Mouse (Mus musculus) myocyte (in vitro differentiated cells): ENCODE measurements around the gene Rragc. TPM values are rescaled to one million over a fixed set of nuclear protein-coding genes. Genes with fewer than 3 reads are reported as not detected.

ENCODE experiments used
- H3K27me3 ChIP-seq: one replicate; pipeline ENCODE4 v1.6.1; 2011; ENCODE audit not compliant: control insufficient read depth, insufficient read depth, insufficient read length
- H3K36me3 ChIP-seq: one replicate; pipeline ENCODE4 v1.6.1; 2011; ENCODE audit not compliant: control insufficient read depth, insufficient read depth
- H3K4me2 ChIP-seq: one replicate; pipeline ENCODE4 v1.6.1; 2011; ENCODE audit warnings: low read depth, control low read depth
- H3K4me3 ChIP-seq: one replicate; pipeline ENCODE4 v1.5.1; 2011; ENCODE audit warnings: mild to moderate bottlenecking, control low read depth, moderate library complexity
- H3K79me2 ChIP-seq: one replicate; pipeline ENCODE4 v1.6.1; 2011; ENCODE audit not compliant: control insufficient read depth, insufficient read depth
- H3ac ChIP-seq: one replicate; pipeline ENCODE4 v1.6.1; 2011; ENCODE audit not compliant: control insufficient read depth, insufficient read length
- CEBPB ChIP-seq: IDR thresholded peaks from 2 replicates; pipeline ENCODE4 v1.6.1; 2011; ENCODE audit warnings: mild to moderate bottlenecking, moderate library complexity; ENCODE audit not compliant: poor library complexity, insufficient read depth, severe bottlenecking
- E2F4 ChIP-seq: IDR thresholded peaks from one replicate; pipeline ENCODE4 v1.6.1; 2011; ENCODE audit warnings: mild to moderate bottlenecking, control low read depth, moderate library complexity; ENCODE audit not compliant: insufficient read depth
- MAX ChIP-seq: IDR thresholded peaks from one replicate; pipeline ENCODE4 v1.6.1; 2011; ENCODE audit warnings: low read depth, mild to moderate bottlenecking, control low read depth
- MYOD1 ChIP-seq, 3 experiments: IDR thresholded peaks; one replicate each; pipeline ENCODE4 v1.6.1; 2011; ENCODE audit warnings: control low read depth in 2 of 3, low read depth in 2 of 3, mild to moderate bottlenecking in 2 of 3, moderate library complexity in 1 of 3; ENCODE audit not compliant: insufficient read length in 2 of 3, control insufficient read depth in 1 of 3
- MYOG ChIP-seq, 3 experiments: IDR thresholded peaks; one replicate each; pipeline ENCODE4 v1.6.1; 2011; ENCODE audit warnings: control low read depth in 2 of 3, low read depth in 2 of 3, mild to moderate bottlenecking in 2 of 3; ENCODE audit not compliant: insufficient read length in 2 of 3, control insufficient read depth in 1 of 3, insufficient read depth in 1 of 3
- POLR2A ChIP-seq: IDR thresholded peaks from one replicate; pipeline ENCODE4 v1.6.1; 2011; ENCODE audit warnings: low read depth, mild to moderate bottlenecking, control low read depth, moderate library complexity; ENCODE audit not compliant: insufficient read length
- POLR2AphosphoS2 ChIP-seq: IDR thresholded peaks from one replicate; pipeline ENCODE4 v1.6.1; 2011; ENCODE audit warnings: low read depth, control low read depth; ENCODE audit not compliant: insufficient read length
- REST ChIP-seq: IDR thresholded peaks from one replicate; pipeline ENCODE4 v1.6.1; 2011; ENCODE audit warnings: mild to moderate bottlenecking, control low read depth, moderate library complexity; ENCODE audit not compliant: insufficient read depth, insufficient read length
- SRF ChIP-seq: IDR thresholded peaks from one replicate; pipeline ENCODE4 v1.6.1; 2011; ENCODE audit warnings: low read depth; ENCODE audit not compliant: control insufficient read depth, insufficient read length
- TCF12 ChIP-seq: IDR thresholded peaks from one replicate; pipeline ENCODE4 v1.6.1; 2011; ENCODE audit warnings: mild to moderate bottlenecking, control low read depth; ENCODE audit not compliant: poor library complexity, insufficient read depth, severe bottlenecking
- TCF3 ChIP-seq: IDR thresholded peaks from one replicate; pipeline ENCODE4 v1.6.1; 2011; ENCODE audit warnings: low read depth, control low read depth; ENCODE audit not compliant: insufficient read length
- USF1 ChIP-seq: IDR thresholded peaks from one replicate; pipeline ENCODE4 v1.6.1; 2011; ENCODE audit warnings: low read depth, mild to moderate bottlenecking, control low read depth, moderate library complexity
- polyA plus RNA-seq: library from polyadenylated mRNA; unstranded; fragments of >200 nt; fragmentation: generic; extraction: Trizol; gene quantifications from one replicate; pipeline ENCODE4 v1.2.1, GENCODE M21; 2012; ENCODE audit warnings: missing spikeins

The Rragc gene
- polyA plus RNA-seq, 1 experiment, result 46.1 TPM

DNA sequence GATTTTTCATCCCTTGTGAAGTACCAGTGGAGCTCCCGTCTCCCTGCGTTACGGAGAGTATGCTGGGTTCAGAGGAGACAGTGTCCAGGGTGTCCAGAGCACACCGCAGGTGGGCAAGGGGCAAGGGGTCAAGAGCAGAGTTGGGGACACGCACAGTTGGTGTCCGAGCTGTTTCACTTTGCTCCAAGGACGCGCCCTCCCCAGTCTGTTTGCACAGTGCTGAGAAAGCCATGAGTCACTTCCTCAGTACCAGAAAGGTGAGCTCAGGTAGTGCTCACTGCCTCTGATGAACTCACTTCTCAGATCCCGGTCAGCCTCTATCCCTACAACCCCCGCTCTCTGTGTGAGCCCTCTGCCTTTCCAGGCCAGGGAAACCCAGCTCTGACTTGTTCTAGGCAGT lies 32.4 kb downstream of the Rragc start:
- no peaks in the 10 kb centered on the region for H3K36me3 ChIP-seq
- H3K4me2 ChIP-seq, result no peak overlapping the region
- H3K79me2 ChIP-seq, result no peaks in the 10 kb centered on the region
- peaks cover 34% of the 10 kb centered on the region for H3K27me3 ChIP-seq
- H3ac ChIP-seq, result no peak overlapping the region
- H3K4me3 ChIP-seq, result no peak overlapping the region
- TF ChIP-seq POLR2A, result no peak
- no peak for TF ChIP-seq SRF
- no peak for TF ChIP-seq TCF3
- no peak for TF ChIP-seq USF1
- no peak for TF ChIP-seq E2F4
- TF ChIP-seq CEBPB, result no peak

GRCm38 (mm10) chr4:123952059-123952458 lies 34.8 kb downstream of the Rragc start:
- peak overlapping the region; percentile 50 for H3K4me2 ChIP-seq
- H3K79me2 ChIP-seq, result no peaks in the 10 kb centered on the region
- H3K4me3 ChIP-seq, result no peak overlapping the region
- H3ac ChIP-seq, result no peak overlapping the region
- peaks cover 32% of the 10 kb centered on the region for H3K27me3 ChIP-seq
- TF ChIP-seq E2F4 (no peak), MAX (no peak), POLR2A (no peak), SRF (no peak), MYOG (IDR thresholded peaks at IDR 0.05; ENCODE audit: control insufficient read depth in 1 of 3, insufficient read depth in 1 of 3, insufficient read length in 2 of 3, low read depth in 2 of 3) (no peak), MYOD1 (IDR thresholded peaks at IDR 0.05; ENCODE audit: control insufficient read depth in 1 of 3, insufficient read length in 2 of 3, low read depth in 2 of 3) (no peak), TCF12 (no peak), REST (no peak), TCF3 (no peak), POLR2AphosphoS2 (no peak), USF1 (no peak), CEBPB (no peak)
- no peaks in the 10 kb centered on the region for H3K36me3 ChIP-seq

DNA sequence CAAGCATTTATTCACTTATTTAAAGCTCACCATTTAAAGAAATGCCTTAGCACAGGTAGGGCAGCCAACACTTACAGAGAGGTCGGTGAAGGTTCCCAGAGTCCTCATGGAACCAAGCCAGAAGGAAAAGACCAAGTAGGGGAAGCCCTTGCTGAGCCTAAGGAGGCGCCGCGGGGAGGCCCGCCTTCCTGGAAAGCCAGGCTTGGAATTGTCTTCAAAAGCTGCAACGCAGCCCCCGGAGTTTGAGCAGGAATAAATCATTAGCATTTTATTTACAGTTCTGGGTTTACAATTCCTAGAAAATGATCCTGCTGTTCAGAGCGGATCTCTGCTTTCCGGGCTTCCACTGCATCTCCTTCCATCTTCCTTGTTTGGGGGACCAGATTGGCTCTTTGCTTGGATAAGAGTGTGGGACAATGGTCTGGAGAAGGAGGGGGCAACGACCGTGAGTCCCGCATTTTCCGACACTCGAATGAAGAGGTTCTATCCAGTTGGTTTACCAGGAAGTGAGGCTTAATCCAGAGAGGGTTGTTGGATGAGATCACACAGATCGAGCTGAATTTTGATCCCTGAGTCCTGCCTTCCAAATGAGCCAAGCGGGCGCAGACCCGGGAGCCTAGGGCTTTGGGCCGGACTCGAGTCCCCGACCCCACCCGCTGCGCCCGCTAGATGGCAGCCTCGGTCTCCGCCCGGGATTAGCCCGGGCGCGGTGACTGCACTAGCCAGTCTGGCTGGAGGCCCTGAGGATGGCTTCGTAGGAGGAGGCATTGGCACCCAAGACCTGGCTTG lies 39.7 kb downstream of the Rragc start:
- H3K79me2 ChIP-seq, result no peaks in the 10 kb centered on the region
- H3K27me3 ChIP-seq, result peaks cover 27% of the 10 kb centered on the region
- no peaks in the 10 kb centered on the region for H3K36me3 ChIP-seq
- no peak overlapping the region for H3K4me3 ChIP-seq
- no peak for TF ChIP-seq E2F4
- no peak for TF ChIP-seq POLR2AphosphoS2
- no peak for TF ChIP-seq CEBPB
- TF ChIP-seq MYOD1 (IDR thresholded peaks at IDR 0.05; ENCODE audit: control insufficient read depth in 1 of 3, insufficient read length in 2 of 3, low read depth in 2 of 3), result no peak
- TF ChIP-seq REST, result no peak
- TF ChIP-seq MAX, result no peak
- TF ChIP-seq USF1, result no peak
- TF ChIP-seq TCF12, result no peak
- no peak for TF ChIP-seq SRF
- TF ChIP-seq TCF3, result no peak
- TF ChIP-seq POLR2A, result no peak
- TF ChIP-seq MYOG (IDR thresholded peaks at IDR 0.05; ENCODE audit: control insufficient read depth in 1 of 3, insufficient read depth in 1 of 3, insufficient read length in 2 of 3, low read depth in 2 of 3), result no peak
- H3K4me2 ChIP-seq, result no peak overlapping the region
- H3ac ChIP-seq, result no peak overlapping the region

- TF ChIP-seq CEBPB, result no peak
- TF ChIP-seq POLR2A, result no peak
- no peak for TF ChIP-seq MAX
- TF ChIP-seq TCF3, result no peak
- no peak for TF ChIP-seq USF1
- no peak for TF ChIP-seq E2F4
- TF ChIP-seq REST, result no peak
- no peak for TF ChIP-seq TCF12
- TF ChIP-seq MYOD1 (IDR thresholded peaks at IDR 0.05; ENCODE audit: control insufficient read depth in 1 of 3, insufficient read length in 2 of 3, low read depth in 2 of 3), result no peak
- TF ChIP-seq SRF, result no peak
- TF ChIP-seq MYOG (IDR thresholded peaks at IDR 0.05; ENCODE audit: control insufficient read depth in 1 of 3, insufficient read depth in 1 of 3, insufficient read length in 2 of 3, low read depth in 2 of 3), result no peak
- TF ChIP-seq POLR2AphosphoS2, result no peak
- H3K4me2 ChIP-seq, result no peak overlapping the region
- no peak overlapping the region for H3K4me3 ChIP-seq
- no peak overlapping the region for H3ac ChIP-seq
- no peaks in the 10 kb centered on the region for H3K79me2 ChIP-seq
- peaks cover 31% of the 10 kb centered on the region for H3K27me3 ChIP-seq
- H3K36me3 ChIP-seq, result no peaks in the 10 kb centered on the region
Observed at GRCm38 (mm10) chr4:123957492-123957808, 40.2 kb downstream of the Rragc start.
